Mouse (Mus musculus) right cerebral cortex, postnatal 10 days (tissue): ENCODE measurements around the gene Psg21.
"Not testable (repeated sequence)": the region's sequence is repeated elsewhere in the genome, so short reads cannot be mapped to it uniquely, and the experiment has no call there.

ENCODE experiments used
- DNase-seq, 2 experiments: peaks; one replicate each; pipeline ENCODE4 v3.0.0; 2021; ENCODE audit warnings: low spot score in 2 of 2

Psg21 gene

DNA sequence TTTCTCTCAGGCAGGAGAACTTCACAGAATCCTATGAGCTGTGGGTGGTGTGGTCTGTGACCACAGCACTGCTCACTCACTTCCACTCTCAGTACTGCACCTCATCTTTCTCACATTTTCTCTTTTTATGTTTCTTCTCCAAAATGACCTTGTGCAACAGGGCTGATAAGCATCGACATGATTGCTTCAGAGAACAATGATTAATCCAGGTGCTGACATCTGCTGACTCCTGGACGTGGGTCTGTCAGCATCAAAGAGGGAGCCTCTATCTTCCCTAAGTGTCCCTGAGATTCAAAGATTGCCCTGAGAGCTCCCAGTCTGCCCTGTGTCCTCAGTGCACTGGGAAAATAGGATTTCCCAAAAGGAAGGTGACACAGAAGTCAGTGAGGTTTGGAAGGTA, at the start of gene Psg21:
TSS of gene Psg21 (minus strand) at position 101 of the 400 bp plus-strand sequence.
- not testable (repeated sequence) for DNase-seq

DNA sequence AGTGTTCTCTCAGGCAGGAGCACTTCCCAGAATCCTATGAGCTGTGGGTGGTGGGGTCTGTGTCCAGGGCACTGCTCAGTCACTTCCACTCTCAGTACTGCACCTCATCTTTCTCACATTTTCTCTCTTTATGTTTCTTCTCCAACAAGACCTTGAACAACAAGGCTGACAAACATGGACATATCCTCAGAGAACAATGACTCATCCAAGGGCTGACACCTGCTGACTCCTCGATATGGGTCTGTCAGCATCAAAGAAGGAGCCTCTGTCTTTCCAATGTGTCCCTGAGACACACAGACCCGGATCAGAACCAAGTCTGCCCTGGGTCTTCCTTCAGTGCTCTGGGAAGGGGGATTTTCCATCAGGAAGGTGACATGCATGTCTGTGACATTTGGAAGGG, 29.6 kb upstream of the Psg21 start, which contains the start of gene Psg20:
TSS of gene Psg20 (minus strand) at position 101 of the 400 bp plus-strand sequence.
- DNase-seq = no peak

DNA sequence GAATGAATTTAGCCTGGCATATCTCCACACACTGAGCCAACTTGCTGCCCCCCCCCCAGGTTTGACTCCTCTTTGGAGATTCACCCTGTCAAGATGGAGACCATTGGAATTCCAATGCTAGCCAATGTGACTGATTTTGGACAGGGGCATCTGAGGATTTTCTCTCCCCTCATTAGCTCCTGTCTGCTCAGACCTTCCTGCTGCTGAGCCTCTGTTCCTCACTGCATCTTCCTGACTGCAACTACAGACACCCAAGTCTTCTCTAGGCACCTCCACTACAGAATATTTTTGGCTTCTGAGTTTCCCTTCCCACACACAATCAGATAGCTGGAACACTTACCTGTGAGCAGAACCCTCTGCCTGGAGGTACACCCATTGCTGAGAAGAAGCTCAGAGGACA, 29.1 kb upstream of the Psg21 start:
- no peak for DNase-seq

DNA sequence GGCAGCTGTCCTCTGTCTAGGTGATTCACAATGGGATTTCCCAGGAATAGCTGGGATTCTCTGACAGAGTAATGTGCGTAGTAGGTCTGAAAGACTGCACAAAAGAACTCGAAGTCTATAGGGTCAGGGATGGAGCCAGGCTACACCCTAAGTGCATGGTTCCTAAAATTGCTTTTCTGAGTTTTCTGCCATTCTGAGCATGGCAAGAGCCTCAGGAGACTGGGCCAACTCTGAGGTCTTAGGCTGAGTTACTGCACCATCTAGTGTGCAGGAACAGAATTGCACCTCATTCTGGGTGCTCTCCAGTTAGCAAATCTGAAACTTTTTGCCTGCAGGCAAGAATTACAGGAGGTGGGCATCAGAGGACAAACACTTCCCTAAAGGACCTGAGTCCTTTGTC, 23.2 kb upstream of the Psg21 start:
- peak; percentile 20 to 51 for DNase-seq

DNA sequence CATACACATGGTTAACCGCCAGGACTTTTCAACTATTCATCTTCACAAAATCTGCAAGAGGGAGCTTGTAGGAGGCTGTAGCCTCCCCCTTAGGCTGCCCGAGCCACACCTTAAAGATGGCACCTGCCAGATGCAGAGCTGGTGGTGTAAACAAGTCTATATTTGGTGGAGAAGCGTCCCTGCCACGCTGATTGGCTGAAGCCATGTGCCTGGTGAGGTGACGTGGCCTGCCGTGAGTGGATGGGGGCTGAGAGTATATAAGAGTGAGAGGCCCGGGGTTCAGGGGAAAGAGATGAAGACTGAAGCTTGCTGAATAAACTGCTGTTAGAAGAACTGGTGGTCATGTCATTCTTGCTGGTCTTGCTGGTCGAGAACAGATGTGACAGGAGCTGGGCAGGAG, 29.6 kb downstream of the Psg21 start:
- DNase-seq = not testable (repeated sequence)

DNA sequence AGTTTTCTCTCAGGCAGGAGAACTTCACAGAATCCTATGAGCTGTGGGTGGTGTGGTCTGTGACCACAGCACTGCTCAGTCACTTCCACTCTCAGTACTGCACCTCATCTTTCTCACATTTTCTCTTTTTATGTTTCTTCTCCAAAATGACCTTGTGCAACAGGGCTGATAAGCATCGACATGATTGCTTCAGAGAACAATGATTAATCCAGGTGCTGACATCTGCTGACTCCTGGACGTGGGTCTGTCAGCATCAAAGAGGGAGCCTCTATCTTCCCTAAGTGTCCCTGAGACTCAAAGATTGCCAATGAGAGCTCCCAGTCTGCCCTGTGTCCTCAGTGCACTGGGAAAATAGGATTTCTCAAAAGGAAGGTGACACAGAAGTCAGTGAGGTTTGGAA, 40.1 kb downstream of the Psg21 start, which contains the start of gene Psg23:
TSS of gene Psg23 (minus strand) at position 101 of the 400 bp plus-strand sequence.
- not testable (repeated sequence) for DNase-seq
